Mouse (Mus musculus) left cerebral cortex, postnatal 36 days (tissue): ENCODE results near the gene Clasrp. TPM values are rescaled to one million over a fixed set of nuclear protein-coding genes. Genes with fewer than 3 reads are reported as not detected.

Experiments used
- DNase-seq, 2 experiments: peaks; one replicate each; pipeline ENCODE4 v3.0.0; 2021 to 2022; ENCODE audit warnings: low spot score in 2 of 2, mixed read lengths in 1 of 2
- intact Hi-C: fragments of 180-260 bp; cut with DNase I; formaldehyde crosslinking; loops from one replicate; pipeline ENCODE4 v1.15.1; 2025
- total RNA-seq, 2 experiments: library from RNA; stranded (reverse); gene quantifications; 2 replicates each; pipeline ENCODE4 v1.2.3; 2021

The Clasrp gene
- total RNA-seq, 2 experiments from 2014 or later, result 65.1 to 110 TPM

DNA sequence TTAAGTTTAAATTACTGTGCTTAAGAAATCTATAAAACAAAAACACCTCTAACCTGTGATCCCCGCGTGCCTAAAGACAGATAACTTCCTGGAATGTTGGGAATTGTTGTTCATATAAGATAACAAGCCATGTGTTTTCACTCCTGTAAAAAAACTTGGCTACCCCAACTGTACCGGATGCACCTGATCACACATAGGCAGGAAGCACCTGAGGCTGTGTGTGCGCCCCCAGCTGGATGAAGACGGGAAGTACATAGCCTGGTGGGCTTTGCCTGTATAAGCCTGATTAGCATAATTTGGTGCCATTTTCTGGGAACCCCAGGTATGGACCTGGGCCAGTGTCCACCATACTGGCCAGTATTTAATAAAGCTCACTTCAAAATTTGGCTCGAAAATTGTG lies 60.7 kb downstream of the Clasrp start:
- no peak for DNase-seq
- intact Hi-C loops, result no loop called here

DNA sequence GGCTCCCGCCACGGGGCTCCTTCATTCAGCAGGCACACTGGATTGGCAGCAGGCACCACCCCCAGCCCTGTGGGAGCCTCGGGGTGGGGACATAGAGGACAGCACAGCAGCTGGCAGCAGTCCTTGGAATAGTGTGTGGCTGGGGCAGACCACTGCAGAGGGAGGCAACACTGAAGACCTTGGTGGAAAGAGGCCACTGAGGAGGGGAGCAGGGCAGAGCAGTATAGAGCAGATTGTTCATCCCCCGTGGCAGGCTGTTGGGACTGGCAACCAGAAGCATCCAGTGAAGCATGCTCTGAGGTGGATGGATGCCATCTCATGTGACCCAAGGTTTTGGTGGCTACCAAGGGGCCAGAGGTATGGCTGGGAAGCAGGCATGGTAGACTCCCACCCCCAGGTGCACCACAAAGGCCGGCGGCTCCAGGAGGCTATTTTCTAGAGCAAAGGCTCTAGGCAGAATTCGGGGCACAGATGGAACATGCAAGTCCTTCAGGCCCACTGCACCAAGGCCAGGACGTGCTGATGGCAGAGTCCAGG lies 62.1 kb downstream of the Clasrp start:
- DNase-seq, result no peak
- intact Hi-C loops, result no loop called here

- DNase-seq, result no peak
- intact Hi-C loops, result no loop called here
These were observed 62.6 kb downstream of the Clasrp start for GRCm38 (mm10) chr7:19541681-19542154.

DNA sequence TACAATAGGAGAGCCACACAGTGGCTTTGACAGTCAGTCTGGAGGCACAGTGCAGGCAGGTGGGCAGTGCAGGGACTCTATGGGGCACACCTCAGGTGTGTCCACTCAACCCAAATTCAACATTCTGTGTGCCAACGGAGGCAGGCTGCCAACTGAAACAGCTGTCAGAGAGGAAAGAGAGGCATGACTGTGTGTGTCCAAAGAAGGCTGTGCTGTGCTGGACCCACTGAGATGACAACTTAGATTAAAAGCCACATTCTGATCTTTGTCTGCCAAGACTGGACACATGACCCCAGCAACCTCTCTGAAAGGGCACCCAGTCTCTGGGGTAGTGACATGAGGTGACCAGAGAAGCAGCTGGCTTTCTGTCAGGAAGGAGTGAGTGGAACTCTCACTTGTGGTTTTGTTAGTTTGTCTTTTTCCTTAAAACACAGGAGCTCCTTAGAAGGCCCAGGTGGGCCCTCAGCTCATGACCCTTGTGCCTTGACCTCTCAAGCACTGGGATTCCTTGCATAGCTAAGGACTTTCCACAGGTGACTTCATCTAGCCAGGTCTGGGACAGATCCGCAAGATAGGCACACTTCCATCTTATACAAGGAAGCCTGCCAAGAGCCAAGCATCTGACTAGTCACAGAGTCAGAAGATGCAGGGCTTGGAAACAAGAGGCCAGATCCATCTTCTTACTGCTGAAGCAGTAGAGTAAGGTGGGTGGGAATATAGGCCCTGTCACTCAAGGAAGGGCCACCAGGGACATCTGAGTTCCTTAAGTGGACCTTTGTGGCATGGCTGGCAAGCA lies 63.3 kb downstream of the Clasrp start:
- intact Hi-C loops, result no loop called here
- no peak for DNase-seq

- DNase-seq, result no peak
- intact Hi-C loops, result no loop called here
These were observed 69.6 kb downstream of the Clasrp start for GRCm38 (mm10) chr7:19534676-19535075.

DNA sequence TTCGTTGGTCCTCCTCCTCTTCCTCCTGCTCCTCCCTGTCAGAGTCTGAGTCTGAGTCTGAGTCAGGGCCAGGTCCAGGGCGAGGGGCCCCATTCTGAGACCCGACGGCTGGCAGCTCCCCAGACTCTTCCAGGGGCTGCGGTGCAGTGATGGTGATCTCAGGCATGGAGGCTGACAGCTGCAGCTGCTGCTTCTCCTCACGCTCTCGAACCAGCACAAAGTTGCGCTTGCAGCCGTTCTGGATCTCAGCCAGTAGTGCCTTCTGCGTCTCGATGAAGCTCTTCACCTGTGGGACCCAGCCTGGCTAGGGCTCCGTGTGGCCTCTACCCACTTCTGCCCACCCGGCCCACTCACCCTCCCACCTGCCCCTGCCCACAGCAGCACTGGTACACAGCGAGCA lies 72.0 kb downstream of the Clasrp start:
- intact Hi-C loops, result no loop called here
- no peak for DNase-seq

DNA sequence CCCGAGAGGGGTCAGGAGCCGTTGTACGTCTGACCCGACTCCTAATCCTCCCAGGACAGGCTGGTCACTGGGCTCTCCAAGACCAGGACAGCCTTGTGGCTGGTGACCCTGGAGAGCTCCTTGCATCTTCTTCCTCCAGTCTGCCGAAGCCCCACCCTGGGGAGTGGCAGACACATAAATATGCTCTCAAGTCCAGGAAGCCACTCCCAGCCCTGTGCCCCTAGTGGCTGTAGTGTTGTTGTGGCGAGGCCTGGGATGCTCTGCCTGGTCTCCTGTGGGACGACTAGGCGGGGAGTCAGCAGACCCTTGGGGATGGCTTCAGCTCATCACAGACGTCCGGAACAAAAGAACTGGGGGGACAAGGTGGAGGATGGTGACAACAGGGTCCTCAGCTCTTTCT lies 73.2 kb downstream of the Clasrp start:
- intact Hi-C loops, result no loop called here
- DNase-seq, result no peak

Other genes with a start within 250 kb of the Clasrp start
- gene Cd3eap, start 245.0 kb downstream of the Clasrp start, total RNA-seq, result 10 to 100 TPM; 17.3 to 17.6 TPM
- gene Ppp1r13l, start 244.7 kb downstream of the Clasrp start, total RNA-seq, result 1 to 10 TPM; 5.1 to 7.9 TPM
- gene Ercc2, start 222.5 kb downstream of the Clasrp start, total RNA-seq, result 10 to 100 TPM; 26.1 to 40.0 TPM
- 1 to 10 TPM; 2.6 to 3.3 TPM for gene Klc3, start 200.4 kb downstream of the Clasrp start, total RNA-seq
- gene Ckm, start 199.7 kb downstream of the Clasrp start, total RNA-seq, result under 1 TPM; 0.35 to 0.41 TPM
- gene Mark4, start 145.7 kb downstream of the Clasrp start, total RNA-seq, result 10 to 100 TPM; 76.8 to 77.7 TPM
- gene Exoc3l2, start 141.2 kb downstream of the Clasrp start, total RNA-seq, result under 1 TPM; 0.23 to 0.52 TPM
- gene Bloc1s3, start 96.1 kb downstream of the Clasrp start, total RNA-seq, result 1 to 10 TPM; 6.8 to 7.2 TPM
- gene Trappc6a, start 96.1 kb downstream of the Clasrp start, total RNA-seq, result 10 to 100 TPM; 18.2 to 19.5 TPM
- gene Nkpd1, start 86.6 kb downstream of the Clasrp start, total RNA-seq, result under 1 TPM; 0.68 to 0.94 TPM
- 100 to 1,000 TPM; 135 to 140 TPM for gene Ppp1r37, start 41.4 kb downstream of the Clasrp start, total RNA-seq
- 1 to 10 TPM; 1.2 to 1.3 TPM for gene Zfp296, start 27.2 kb downstream of the Clasrp start, total RNA-seq
- gene Gemin7, start 26.9 kb downstream of the Clasrp start, total RNA-seq, result 10 to 100 TPM; 52.6 to 54.1 TPM
- 1 to 10 TPM; 4.6 to 6.7 TPM for gene Relb, start 25.0 kb upstream of the Clasrp start, total RNA-seq
- gene Clptm1, start 60.5 kb upstream of the Clasrp start, total RNA-seq, result 100 to 1,000 TPM; 147 to 157 TPM
- not detected for gene Apoc2, start 73.5 kb upstream of the Clasrp start, total RNA-seq
- not detected for gene Gm44805, start 76.9 kb upstream of the Clasrp start, total RNA-seq
- gene Apoc4, start 77.0 kb upstream of the Clasrp start, total RNA-seq, result not detected
- gene Apoc1, start 88.2 kb upstream of the Clasrp start, total RNA-seq, result 1 to 10 TPM; 1.5 to 2.9 TPM
- gene Apoe, start 94.7 kb upstream of the Clasrp start, total RNA-seq, result 1,000 to 10,000 TPM; 1,886 to 2,087 TPM
- 100 to 1,000 TPM; 113 to 125 TPM for gene Tomm40, start 111.0 kb upstream of the Clasrp start, total RNA-seq
- 1 to 10 TPM; 7.2 to 9.3 TPM for gene Nectin2, start 146.0 kb upstream of the Clasrp start, total RNA-seq
- gene Bcam, start 166.5 kb upstream of the Clasrp start, total RNA-seq, result 10 to 100 TPM; 12.2 to 13.1 TPM
- not detected for gene Cblc, start 192.3 kb upstream of the Clasrp start, total RNA-seq
- under 1 TPM; 0.27 to 0.32 TPM for gene Bcl3, start 218.3 kb upstream of the Clasrp start, total RNA-seq
- 1 to 10 TPM; 1.2 to 2.1 TPM for gene Gm19345, start 247.5 kb upstream of the Clasrp start, total RNA-seq